Comparison of ENCODE assay signal across 8 mouse cellular contexts in the genomic region with DNA sequence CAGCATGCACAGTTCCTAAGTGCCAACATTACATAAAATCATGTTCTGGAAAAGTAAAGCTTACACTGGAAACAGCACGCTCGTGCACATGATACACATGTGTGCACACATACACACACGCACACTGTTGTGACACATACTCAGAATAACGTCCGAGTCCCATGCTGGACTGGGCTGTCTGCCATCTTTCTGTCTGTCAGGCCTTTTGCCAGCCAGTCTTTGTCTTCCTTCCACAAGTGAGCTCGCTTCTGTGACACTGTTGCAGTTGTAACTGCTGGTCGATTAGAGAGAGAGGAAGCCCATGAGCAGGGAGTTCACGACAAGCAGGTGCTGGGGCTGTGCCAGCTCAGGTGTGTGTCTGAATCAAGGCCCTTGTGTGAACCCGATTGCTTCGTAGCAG. TPM values are rescaled to one million over a fixed set of nuclear protein-coding genes. Genes with fewer than 3 reads are reported as not detected.
DNase-seq lines count a peak whose midpoint lies in the region; ATAC-seq lines count a peak whose summit lies in the region.

No protein-coding gene starts in this region.

- H3K36me3 ChIP-seq in heart, embryonic 10.5 days: peaks cover 50% of the 10 kb centered on the region
- H3K36me3 ChIP-seq in hindbrain, embryonic 16.5 days (ENCODE audit: control insufficient read depth, insufficient read depth, low read length): peaks cover 4% of the 10 kb centered on the region; the same call in 1 of the 2 replicates

- H3K9ac ChIP-seq in hindbrain, embryonic 16.5 days (ENCODE audit: low read depth, low read length): no peak overlapping the region

- H3K4me1 ChIP-seq in heart, embryonic 10.5 days: peaks cover 30% of the 10 kb centered on the region
- H3K4me1 ChIP-seq in hindbrain, embryonic 16.5 days (ENCODE audit: control insufficient read depth, insufficient read depth, low read depth, low read length): peaks cover 7% of the 10 kb centered on the region; the same call in 1 of the 2 replicates

- ATAC-seq in hindbrain, embryonic 16.5 days: peak; percentile 35
- ATAC-seq in erythroid progenitor cell, adult 5-6 weeks (replicated peaks; ENCODE audit: low FRiP score, poor library complexity, severe bottlenecking): no peak

- no peak overlapping the region for H3K4me2 ChIP-seq in hindbrain, embryonic 16.5 days (ENCODE audit: low read length)

- DNase-seq in heart, adult 18-20 months: peak; percentile 80 to 85
- DNase-seq in heart, embryonic 10.5 days (ENCODE audit: low spot score): no peak
- peak; percentile 70 for DNase-seq in Muller cell, postnatal 12 days (ENCODE audit: inconsistent ontology term)
- DNase-seq in cerebellum, adult 9-11 months: peak; percentile 62
- DNase-seq in embryo, embryonic 9.5 days (ENCODE audit: extremely low spot score): no peak
- no peak for DNase-seq in ovary, postnatal 14 days (ENCODE audit: low spot score)

- no peak overlapping the region for H3K27ac ChIP-seq in heart, embryonic 10.5 days
- peak overlapping the region; percentile 35; the same call in 1 of the 2 replicates for H3K27ac ChIP-seq in hindbrain, embryonic 16.5 days (ENCODE audit: low read depth, low read length)

- WGBS in heart, embryonic 10.5 days: 83% methylated on average over 10 of the region's 10 CpGs
- 58% methylated on average over 10 of the region's 10 CpGs for WGBS in hindbrain, embryonic 16.5 days

- H3K27me3 ChIP-seq in heart, embryonic 10.5 days (ENCODE audit: insufficient read depth, poor library complexity, severe bottlenecking): no peaks in the 10 kb centered on the region
- no peaks in the 10 kb centered on the region for H3K27me3 ChIP-seq in hindbrain, embryonic 16.5 days (replicated peaks; ENCODE audit: control insufficient read depth, insufficient read depth, low read length)

- H3K4me3 ChIP-seq in heart, embryonic 10.5 days: no peak overlapping the region
- no peak overlapping the region for H3K4me3 ChIP-seq in hindbrain, embryonic 16.5 days (ENCODE audit: low read length)

- no peaks in the 10 kb centered on the region for H3K9me3 ChIP-seq in heart, embryonic 10.5 days
- no peaks in the 10 kb centered on the region for H3K9me3 ChIP-seq in hindbrain, embryonic 16.5 days (ENCODE audit: control insufficient read depth, low read length)

RNA-seq across cellular contexts. Expression of a gene that starts 57.3 kb away (rescaled TPM):
- total RNA-seq in heart, adult 18-20 months (2021): 10 to 100 TPM; 50.2 to 53.6 TPM
- 26.0 and 26.5 TPM in 2 replicates for polyA plus RNA-seq in heart, embryonic 10.5 days (2016; fragmentation: Nextera tagmentation; extraction: Ambion mirVana)
- 49.6 and 52.7 TPM in 2 replicates for polyA plus RNA-seq in hindbrain, embryonic 16.5 days (2015; fragmentation: Nextera tagmentation; extraction: Ambion mirVana)
- total RNA-seq in erythroid progenitor cell, adult 5-6 weeks (2015; ENCODE audit: low replicate concordance): 133 and 192 TPM in 2 replicates
- total RNA-seq in erythroid progenitor cell, adult 5-6 weeks (2017; ENCODE audit: low replicate concordance): 435 and 485 TPM in 2 replicates

RNA-seq across cellular contexts. Expression of a gene that starts 57.6 kb away (rescaled TPM):
- total RNA-seq in heart, adult 18-20 months (2021): 10 to 100 TPM; 23.0 to 25.0 TPM
- polyA plus RNA-seq in heart, embryonic 10.5 days (2016; fragmentation: Nextera tagmentation; extraction: Ambion mirVana): 58.0 and 60.3 TPM in 2 replicates
- polyA plus RNA-seq in hindbrain, embryonic 16.5 days (2015; fragmentation: Nextera tagmentation; extraction: Ambion mirVana): 105 and 115 TPM in 2 replicates
- 49.7 and 69.6 TPM in 2 replicates for total RNA-seq in erythroid progenitor cell, adult 5-6 weeks (2015; ENCODE audit: low replicate concordance)
- total RNA-seq in erythroid progenitor cell, adult 5-6 weeks (2017; ENCODE audit: low replicate concordance): 79.6 and 125 TPM in 2 replicates

Comparison
In these comparisons a context has a peak if more than half of its experiments do, and no peak if none do; other contexts are left out.
1. DNase-seq: peak in heart, adult 18-20 months (2 of 2), Muller cell, postnatal 12 days (single experiment) and cerebellum, adult 9-11 months (single experiment); none in heart, embryonic 10.5 days (single experiment), embryo, embryonic 9.5 days (single experiment) and ovary, postnatal 14 days (single experiment).